Mouse (Mus musculus) stomach, embryonic 14.5 days (tissue): ENCODE data around the gene Znrf4. TPM values are rescaled to one million over a fixed set of nuclear protein-coding genes. Genes with fewer than 3 reads are reported as not detected.
A peak's percentile ranks its signal among the peaks of the same experiment; 100 is the strongest.

ENCODE experiments used
- ATAC-seq: fragments of 200-750 bp; cut with Nextera tagmentation; 2 replicates; pipeline ENCODE4 v1.8.0; 2017; ENCODE audit warnings: low read depth, moderate TSS enrichment; ENCODE audit not compliant: insufficient number of reproducible peaks, insufficient read depth, low FRiP score
- H3K27ac ChIP-seq: fragments of 300-500 bp; sonication (generic); 2 replicates; pipeline ENCODE4 v1.5.1; 2014; ENCODE audit warnings: mild to moderate bottlenecking, low read length, moderate library complexity, mixed read lengths
- H3K27me3 ChIP-seq: fragments of 300-500 bp; sonication (generic); 2 replicates; pipeline ENCODE4 v1.6.1; 2014; ENCODE audit warnings: low read length, control low read depth, mixed read lengths; ENCODE audit not compliant: control insufficient read depth, insufficient read depth
- H3K36me3 ChIP-seq: fragments of 300-500 bp; sonication (generic); 2 replicates; pipeline ENCODE4 v1.6.1; 2014; ENCODE audit warnings: mild to moderate bottlenecking, control low read depth, low read length, moderate library complexity, mixed read lengths; ENCODE audit not compliant: control insufficient read depth, insufficient read depth
- H3K4me1 ChIP-seq: fragments of 300-500 bp; sonication (generic); 2 replicates; pipeline ENCODE4 v1.6.1; 2014; ENCODE audit warnings: low read length, control low read depth, mixed read lengths; ENCODE audit not compliant: control insufficient read depth, insufficient read depth
- H3K4me2 ChIP-seq: fragments of 300-500 bp; sonication (generic); replicated peaks from 2 replicates; pipeline ENCODE4 v1.6.1; 2014; ENCODE audit warnings: low read depth, low read length, control low read depth
- H3K4me3 ChIP-seq: fragments of 300-500 bp; sonication (generic); 2 replicates; pipeline ENCODE4 v1.5.1; 2014; ENCODE audit warnings: low read depth, low read length, control low read depth
- H3K9ac ChIP-seq: fragments of 300-500 bp; sonication (generic); replicated peaks from 2 replicates; pipeline ENCODE4 v1.6.1; 2014; ENCODE audit warnings: low read depth, mild to moderate bottlenecking, control low read depth, low read length, moderate library complexity, mixed read lengths
- H3K9me3 ChIP-seq: fragments of 300-500 bp; sonication (generic); 2 replicates; pipeline ENCODE4 v1.6.1; 2016; ENCODE audit warnings: low read depth, low read length, control low read depth; ENCODE audit not compliant: control insufficient read depth
- WGBS: fragments of 180-500 bp; shearing (Covaris S2); extraction: QIAGEN DNeasy Blood & Tissue Kit; methylation state at CpG from one replicate; pipeline ENCODE4 v1.1.7; 2014; 5-methylcytosine and 5-hydroxymethylcytosine counted together
- polyA plus RNA-seq: library from polyadenylated mRNA; unstranded; fragments of >200 nt; fragmentation: Nextera tagmentation; extraction: Ambion mirVana; gene quantifications from 2 replicates; pipeline ENCODE4 v1.2.1, GENCODE M21; 2014

Znrf4 gene
- polyA plus RNA-seq, 1 experiment from 2014 or later = not detected

DNA sequence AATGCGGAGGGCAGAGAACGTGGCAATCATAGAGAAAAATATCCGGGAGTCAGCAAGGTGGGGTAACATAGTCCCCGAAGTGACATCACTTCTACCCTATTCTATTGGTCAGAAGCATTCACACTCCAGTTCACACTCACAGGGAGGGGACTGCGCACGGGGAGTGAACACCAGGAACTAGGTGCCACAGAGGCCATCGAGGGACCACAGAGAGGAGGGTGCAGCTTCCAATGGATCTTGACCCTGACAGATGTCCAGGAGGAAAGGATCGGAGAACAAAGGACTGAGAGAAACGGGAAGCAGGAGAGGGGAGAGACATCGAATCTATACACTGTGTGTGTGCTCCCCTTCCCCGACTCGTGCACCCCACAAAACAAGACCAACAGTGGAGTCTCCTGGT lies 2.7 kb upstream of the Znrf4 start:
- no peak for ATAC-seq
- Histone ChIP-seq H3K27ac (no peak overlapping the region), H3K27me3 (peaks cover 31% of the 10 kb centered on the region), H3K4me3 (no peak overlapping the region), H3K9me3 (no peaks in the 10 kb centered on the region), H3K4me1 (peaks cover 11% of the 10 kb centered on the region), H3K9ac (no peak overlapping the region), H3K36me3 (no peaks in the 10 kb centered on the region), H3K4me2 (no peak overlapping the region)
- 47% methylated on average over 12 of the region's 12 CpGs for WGBS

DNA sequence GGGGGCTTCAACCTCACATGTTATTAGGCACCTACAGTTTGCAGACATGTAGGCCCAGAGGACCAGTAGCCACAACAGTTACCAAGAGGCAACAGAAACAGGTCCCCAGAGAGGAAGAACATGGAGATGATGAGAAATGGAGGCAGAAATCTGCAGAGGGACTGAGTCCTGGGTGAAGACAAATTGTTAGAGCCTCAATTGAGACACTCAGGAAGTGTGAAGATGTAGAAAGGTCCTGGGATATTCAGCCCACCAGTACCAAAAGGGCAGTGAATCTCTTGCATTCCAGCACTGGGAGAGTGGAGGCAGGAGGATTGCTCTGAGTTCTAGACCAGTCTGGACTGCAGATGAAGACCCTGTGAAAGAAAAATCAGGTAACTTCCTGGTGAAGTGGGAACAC lies 2.1 kb upstream of the Znrf4 start:
- H3K36me3 ChIP-seq = no peaks in the 10 kb centered on the region
- ATAC-seq = no peak

DNA sequence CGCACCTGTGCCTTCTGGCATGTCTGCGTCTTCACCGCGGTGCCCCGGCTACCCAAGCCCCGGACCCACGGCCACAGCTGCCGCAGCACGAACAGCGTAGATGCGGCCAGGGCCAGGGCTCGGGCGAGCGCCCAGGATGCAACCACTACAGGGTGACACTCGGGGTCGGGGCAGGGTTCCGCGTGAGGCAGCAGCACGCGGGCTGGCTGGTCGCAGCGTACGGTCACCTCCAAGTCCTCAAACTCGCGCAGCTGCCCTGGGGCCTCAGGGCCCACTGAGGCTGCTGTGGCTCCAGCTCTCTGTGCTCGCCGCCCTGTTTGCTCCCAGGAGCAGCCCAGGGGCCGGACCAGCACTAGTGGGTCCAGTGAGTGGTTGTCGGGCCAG lies 532 bp downstream of the Znrf4 start:
- WGBS = 21% methylated on average over 29 of the region's 29 CpGs
- Histone ChIP-seq H3K27ac (no peak overlapping the region), H3K9me3 (no peaks in the 10 kb centered on the region), H3K4me3 (peak overlapping the region; percentile 24; the same call in 1 of the 2 replicates), H3K36me3 (no peaks in the 10 kb centered on the region), H3K27me3 (peaks cover 32% of the 10 kb centered on the region), H3K4me1 (peaks cover 13% of the 10 kb centered on the region), H3K9ac (no peak overlapping the region), H3K4me2 (peak overlapping the region; percentile 37)
- ATAC-seq = no peak

More for the DNA sequence above, 2.1 kb upstream of the Znrf4 start:
- Histone ChIP-seq H3K9ac (no peak overlapping the region), H3K4me1 (peaks cover 11% of the 10 kb centered on the region), H3K9me3 (no peaks in the 10 kb centered on the region), H3K27ac (no peak overlapping the region), H3K4me3 (no peak overlapping the region), H3K27me3 (peaks cover 32% of the 10 kb centered on the region), H3K4me2 (no peak overlapping the region)

DNA sequence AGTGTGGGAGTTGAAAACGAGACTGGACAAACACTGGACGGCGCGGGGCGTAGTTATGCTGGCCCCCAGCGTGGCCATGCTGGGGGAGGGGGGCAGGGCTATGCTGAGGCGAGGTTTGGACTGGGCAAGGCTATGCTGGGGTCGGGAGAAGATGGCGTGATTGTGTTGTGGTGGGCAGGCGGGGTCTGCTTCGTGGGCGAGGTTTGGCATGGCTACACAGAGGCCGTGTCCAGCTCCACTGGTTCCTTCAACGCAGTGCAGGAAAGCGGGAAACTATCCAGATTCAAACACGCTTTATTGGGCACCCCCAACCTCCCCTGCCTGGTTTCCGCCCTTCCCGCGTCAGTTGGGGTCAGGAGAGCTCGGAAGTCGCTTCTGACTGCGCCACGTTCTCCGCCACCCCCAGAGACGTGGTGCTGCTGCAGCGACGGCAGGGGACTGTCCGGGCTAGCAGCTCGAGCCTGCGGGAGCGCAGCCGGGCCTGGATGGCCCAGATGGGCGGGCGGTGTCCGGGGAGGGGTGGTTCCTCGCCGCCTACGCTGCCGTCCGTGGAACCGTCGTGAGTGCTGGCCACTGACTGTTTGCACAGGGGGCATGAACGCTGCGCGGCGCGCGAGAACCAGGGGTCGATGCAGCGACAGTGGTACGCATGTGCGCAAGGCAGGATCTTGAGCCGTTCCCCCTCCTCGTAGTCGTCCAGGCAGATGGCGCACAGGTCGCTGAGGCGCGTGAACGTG lies 1.1 kb downstream of the Znrf4 start:
- ATAC-seq = no peak
- Histone ChIP-seq H3K4me3 (peak overlapping the region; percentile 24), H3K9me3 (no peaks in the 10 kb centered on the region), H3K36me3 (no peaks in the 10 kb centered on the region), H3K4me2 (peak overlapping the region; percentile 37), H3K27ac (no peak overlapping the region), H3K27me3 (peaks cover 32% of the 10 kb centered on the region), H3K4me1 (peaks cover 15% of the 10 kb centered on the region), H3K9ac (no peak overlapping the region)
- 7% methylated on average over 60 of the region's 60 CpGs for WGBS

DNA sequence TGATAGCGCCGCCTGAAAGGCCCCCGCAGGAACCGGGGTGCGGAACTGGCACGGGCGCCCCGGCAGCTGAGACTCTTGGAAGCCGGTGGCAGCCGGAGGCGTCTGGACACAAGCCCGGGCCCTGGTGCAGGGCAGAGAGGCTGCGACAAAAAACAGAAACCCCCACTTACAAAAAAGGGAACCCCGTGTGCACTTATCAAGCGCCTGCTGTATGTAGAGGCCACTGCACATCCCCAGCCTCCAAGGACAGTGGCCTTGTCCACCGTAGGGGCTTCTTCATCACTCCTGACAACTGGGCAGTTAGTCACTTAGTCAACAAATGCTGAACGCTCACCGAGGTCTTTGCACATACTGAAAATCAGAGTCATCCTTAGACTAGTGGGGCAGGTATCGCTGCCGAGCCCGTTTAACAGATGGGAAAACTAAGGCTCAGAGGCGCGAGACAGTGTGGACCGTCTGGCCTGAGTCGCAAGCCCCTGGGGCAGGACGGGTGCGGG lies 1.7 kb downstream of the Znrf4 start:
- H3K27me3 ChIP-seq = peaks cover 32% of the 10 kb centered on the region
- H3K27ac ChIP-seq = no peak overlapping the region
- H3K36me3 ChIP-seq = no peaks in the 10 kb centered on the region
- H3K4me1 ChIP-seq = peaks cover 9% of the 10 kb centered on the region
- H3K4me3 ChIP-seq = no peak overlapping the region
- no peaks in the 10 kb centered on the region for H3K9me3 ChIP-seq
- no peak overlapping the region for H3K9ac ChIP-seq
- 27% methylated on average over 27 of the region's 27 CpGs for WGBS
- ATAC-seq = no peak
- H3K4me2 ChIP-seq = no peak overlapping the region

DNA sequence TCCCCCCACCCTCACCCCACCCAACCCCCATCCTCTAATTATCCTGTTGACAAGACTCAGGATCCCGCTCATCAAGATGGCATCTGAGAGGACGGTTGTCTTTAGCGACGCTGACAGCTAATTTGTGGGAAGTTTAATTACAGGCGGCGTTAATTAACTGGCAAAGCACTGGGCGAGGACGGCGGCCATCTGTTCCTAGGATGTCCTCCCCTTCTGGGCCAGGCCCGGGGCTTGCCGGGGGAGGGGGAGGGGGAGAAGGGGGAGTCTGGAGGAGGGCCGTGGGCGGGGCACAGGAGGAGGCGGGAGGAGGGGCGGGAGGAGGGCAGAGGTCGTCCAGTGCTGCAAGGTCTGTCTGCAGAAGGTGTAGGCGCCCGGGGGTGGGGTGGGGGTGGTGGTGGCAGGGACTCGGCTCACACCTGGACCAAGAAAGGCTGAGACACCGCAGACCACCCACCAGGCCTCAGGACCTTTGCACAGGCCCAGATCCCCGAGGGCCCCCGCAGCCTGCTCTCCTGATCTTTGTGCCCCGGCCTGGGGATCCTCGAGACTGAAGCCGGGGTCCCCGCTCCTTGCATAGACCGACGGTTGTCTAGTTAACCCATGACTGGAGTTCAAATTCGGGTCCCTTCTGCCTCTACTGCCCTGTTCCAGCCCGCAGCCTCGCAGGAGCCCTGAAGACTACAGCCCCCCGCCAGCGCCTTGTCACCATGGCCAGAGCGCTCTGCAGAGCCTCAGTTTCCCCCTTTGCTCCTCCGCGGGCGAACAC lies 2.3 kb downstream of the Znrf4 start:
- 7% methylated on average over 37 of the region's 37 CpGs for WGBS
- Histone ChIP-seq H3K36me3 (no peaks in the 10 kb centered on the region), H3K27me3 (peaks cover 32% of the 10 kb centered on the region), H3K4me3 (no peak overlapping the region), H3K9me3 (no peaks in the 10 kb centered on the region), H3K9ac (no peak overlapping the region), H3K4me1 (peaks cover 6% of the 10 kb centered on the region; the same call in 1 of the 2 replicates), H3K27ac (no peak overlapping the region), H3K4me2 (peak overlapping the region; percentile 18; the same call in 1 of the 2 replicates)
- ATAC-seq = no peak

DNA sequence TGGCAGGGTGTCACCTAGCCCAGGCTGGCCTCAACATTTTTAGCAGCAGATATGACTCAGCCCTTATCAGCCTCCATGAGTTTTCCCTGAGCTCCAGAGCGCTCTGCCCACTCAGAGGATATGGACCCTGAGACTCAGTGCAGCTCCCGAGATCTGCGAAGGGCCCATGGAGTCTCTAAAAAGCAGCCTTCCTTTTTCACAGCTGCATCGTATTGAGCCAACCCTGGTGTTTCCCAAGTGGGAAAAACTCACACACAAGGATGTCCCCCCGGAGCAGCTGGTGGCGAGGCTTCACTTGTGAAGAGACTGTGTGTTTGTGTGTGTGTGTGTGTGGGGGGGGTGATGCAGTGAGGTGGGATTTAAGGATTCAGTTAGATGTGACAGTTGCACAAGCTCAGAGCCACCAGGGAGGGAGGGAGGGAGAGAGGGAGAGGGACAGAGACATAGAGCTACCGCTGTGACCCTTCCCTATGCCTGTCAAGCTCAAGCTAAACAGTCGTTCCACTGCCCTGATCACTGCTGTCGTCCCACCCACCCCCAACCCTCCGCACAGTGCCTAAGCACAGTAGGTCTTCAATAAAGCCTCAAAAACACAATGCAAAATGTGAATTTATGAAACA lies 3.1 kb downstream of the Znrf4 start:
- H3K4me3 ChIP-seq = no peak overlapping the region
- H3K9me3 ChIP-seq = no peaks in the 10 kb centered on the region
- ATAC-seq = no peak
- no peak overlapping the region for H3K9ac ChIP-seq
- peaks cover 32% of the 10 kb centered on the region for H3K27me3 ChIP-seq
- H3K4me1 ChIP-seq = peaks cover 6% of the 10 kb centered on the region; the same call in 1 of the 2 replicates
- 44% methylated on average over 10 of the region's 10 CpGs for WGBS
- H3K4me2 ChIP-seq = no peak overlapping the region; the same call in 1 of the 2 replicates
- no peak overlapping the region for H3K27ac ChIP-seq
- no peaks in the 10 kb centered on the region for H3K36me3 ChIP-seq
